Mouse (Mus musculus) stomach, adult 2 months (tissue): ENCODE data around the gene Olfr98. TPM values are rescaled to one million over a fixed set of nuclear protein-coding genes. Genes with fewer than 3 reads are reported as not detected.

Source experiments
- polyA plus RNA-seq: library from polyadenylated mRNA; depleted of rRNA; stranded (reverse); fragments of >200 nt; gene quantifications from 2 replicates; pipeline ENCODE4 v1.2.3, GENCODE M21; 2012; rRNA removed

The Olfr98 gene
- polyA plus RNA-seq, result not detected in 2 replicates

GRCm38 (mm10) chr17:37263626-37264025, at the start of gene Olfr98:
Gene Olfr98 (minus strand): TSS chr17:37263749.

GRCm38 (mm10) chr17:37304213-37304612, 40.7 kb upstream of the Olfr98 start, which contains the start of gene Olfr101:
Gene Olfr101 (minus strand): TSS chr17:37304313.

GRCm38 (mm10) chr17:37283360-37283759, 19.8 kb upstream of the Olfr98 start, which contains the start of gene Olfr99:
Gene Olfr99 (minus strand): TSS chr17:37283460.

GRCm38 (mm10) chr17:37270058-37270701, 6.6 kb upstream of the Olfr98 start, which contains the start of gene H2-M3:
Gene H2-M3 (plus strand): TSS chr17:37270220.

GRCm38 (mm10) chr17:37237230-37237629, 26.3 kb downstream of the Olfr98 start, which contains the start of gene Olfr97:
Gene Olfr97 (minus strand): TSS chr17:37237330.

GRCm38 (mm10) chr17:37219846-37220245, 43.7 kb downstream of the Olfr98 start, which contains the start of gene Olfr96:
Gene Olfr96 (plus strand): TSS chr17:37220146.

GRCm38 (mm10) chr17:37213018-37213417, 50.5 kb downstream of the Olfr98 start, which contains the start of gene Olfr95:
Gene Olfr95 (minus strand): TSS chr17:37213118.

Other genes with a start within 250 kb of the Olfr98 start
- not detected in 2 replicates for gene Mog, start 240.4 kb downstream of the Olfr98 start, polyA plus RNA-seq
- 8.1 and 12.3 TPM in 2 replicates for gene Gabbr1, start 217.8 kb downstream of the Olfr98 start, polyA plus RNA-seq
- gene Olfr90, start 175.2 kb downstream of the Olfr98 start, polyA plus RNA-seq, result not detected in 2 replicates
- not detected in 2 replicates for gene Olfr91, start 165.5 kb downstream of the Olfr98 start, polyA plus RNA-seq
- not detected in 2 replicates for gene Olfr92, start 143.7 kb downstream of the Olfr98 start, polyA plus RNA-seq
- not detected in 2 replicates for gene Olfr93, start 102.3 kb downstream of the Olfr98 start, polyA plus RNA-seq
- not detected in 2 replicates for gene Ubd, start 69.9 kb downstream of the Olfr98 start, polyA plus RNA-seq
- gene Olfr94, start 62.8 kb downstream of the Olfr98 start, polyA plus RNA-seq, result not detected in 2 replicates
- gene Olfr95, start 50.6 kb downstream of the Olfr98 start, polyA plus RNA-seq, result not detected in 2 replicates
- not detected in 2 replicates for gene Olfr96, start 43.6 kb downstream of the Olfr98 start, polyA plus RNA-seq
- gene Olfr97, start 26.4 kb downstream of the Olfr98 start, polyA plus RNA-seq, result not detected in 2 replicates
- gene H2-M3, start 6.5 kb upstream of the Olfr98 start, polyA plus RNA-seq, result 1.7 TPM in 2 replicates
- gene Olfr99, start 19.7 kb upstream of the Olfr98 start, polyA plus RNA-seq, result not detected in 2 replicates
- not detected in 2 replicates for gene Olfr101, start 40.6 kb upstream of the Olfr98 start, polyA plus RNA-seq
- not detected in 2 replicates for gene Olfr102, start 53.3 kb upstream of the Olfr98 start, polyA plus RNA-seq
- not detected in 2 replicates for gene Olfr103, start 75.9 kb upstream of the Olfr98 start, polyA plus RNA-seq
- gene Olfr104-ps, start 95.8 kb upstream of the Olfr98 start, polyA plus RNA-seq, result not detected in 2 replicates
- gene Olfr105-ps, start 115.3 kb upstream of the Olfr98 start, polyA plus RNA-seq, result not detected in 2 replicates
- gene Olfr106-ps, start 126.6 kb upstream of the Olfr98 start, polyA plus RNA-seq, result not detected in 2 replicates
- gene Olfr107, start 135.5 kb upstream of the Olfr98 start, polyA plus RNA-seq, result not detected in 2 replicates
- gene Olfr108, start 181.7 kb upstream of the Olfr98 start, polyA plus RNA-seq, result not detected in 2 replicates
- not detected in 2 replicates for gene Olfr109, start 195.2 kb upstream of the Olfr98 start, polyA plus RNA-seq
- gene H2-M2, start 219.8 kb upstream of the Olfr98 start, polyA plus RNA-seq, result 0.05 TPM in 1 of 2 replicates, not detected in the other
- not detected in 2 replicates for gene Olfr110, start 228.7 kb upstream of the Olfr98 start, polyA plus RNA-seq
- gene Olfr111, start 244.3 kb upstream of the Olfr98 start, polyA plus RNA-seq, result 0.03 TPM in 1 of 2 replicates, not detected in the other